Mouse (Mus musculus) neural tube, embryonic 10.5 days (tissue): ENCODE measurements around the gene Adal.

Source experiments
- DNase-seq: peaks from one replicate; pipeline ENCODE4 v3.0.0-alpha.2; 2017; ENCODE audit warnings: low spot score; ENCODE audit errors: extremely low spot score

Gene Adal

GRCm38 (mm10) chr2:121178828-121179479, 38.7 kb downstream of the Adal start:
- no peak for DNase-seq

GRCm38 (mm10) chr2:121183431-121183830, 43.2 kb downstream of the Adal start:
- no peak for DNase-seq

GRCm38 (mm10) chr2:121184142-121184541, 43.9 kb downstream of the Adal start:
- no peak for DNase-seq

- no peak for DNase-seq
Observed at GRCm38 (mm10) chr2:121188530-121188929, 48.3 kb downstream of the Adal start.

GRCm38 (mm10) chr2:121195466-121195865, 55.2 kb downstream of the Adal start:
- no peak for DNase-seq

GRCm38 (mm10) chr2:121204276-121204675, 64.0 kb downstream of the Adal start:
- DNase-seq = no peak
